Mouse (Mus musculus): ENCODE measurements around the gene Efhd2. TPM values are rescaled to one million over a fixed set of nuclear protein-coding genes. Genes with fewer than 3 reads are reported as not detected.

The Efhd2 gene
- polyA plus RNA-seq, 1 experiment from 2014 or later, result 39.5 TPM

DNA sequence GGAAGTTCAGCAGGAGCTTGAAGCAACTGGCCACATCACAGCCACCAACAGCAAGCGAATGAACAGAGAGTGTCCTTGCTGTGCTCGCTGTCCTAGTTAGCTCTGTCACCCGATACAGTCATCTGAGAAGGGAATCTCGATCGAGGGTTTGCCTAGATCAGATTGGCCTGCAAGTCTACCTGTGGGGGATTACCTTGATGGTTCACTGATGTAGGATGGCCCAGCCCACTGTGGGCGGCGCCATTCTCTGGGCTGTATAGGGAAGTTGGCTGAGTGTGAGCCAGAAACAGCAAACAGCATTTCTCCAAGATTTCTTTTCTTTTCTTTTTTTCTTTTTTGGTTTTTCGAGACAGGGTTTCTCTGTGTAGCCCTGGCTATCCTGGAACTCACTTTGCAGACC is 10.2 kb downstream of the Efhd2 start:
- peaks cover 28% of the 10 kb centered on the region for H3K36me3 ChIP-seq (replicated peaks)
- 95% methylated on average over 8 of the region's 8 CpGs for WGBS
- peaks cover 16% of the 10 kb centered on the region for H3K4me1 ChIP-seq
- H3K27ac ChIP-seq, result no peak overlapping the region
- no peaks in the 10 kb centered on the region for H3K9me3 ChIP-seq
- no peak overlapping the region for H3K4me3 ChIP-seq
- no peaks in the 10 kb centered on the region for H3K27me3 ChIP-seq (ENCODE audit: poor library complexity, severe bottlenecking)
- DNase-seq (ENCODE audit: extremely low spot score, low spot score), result no peak

DNA sequence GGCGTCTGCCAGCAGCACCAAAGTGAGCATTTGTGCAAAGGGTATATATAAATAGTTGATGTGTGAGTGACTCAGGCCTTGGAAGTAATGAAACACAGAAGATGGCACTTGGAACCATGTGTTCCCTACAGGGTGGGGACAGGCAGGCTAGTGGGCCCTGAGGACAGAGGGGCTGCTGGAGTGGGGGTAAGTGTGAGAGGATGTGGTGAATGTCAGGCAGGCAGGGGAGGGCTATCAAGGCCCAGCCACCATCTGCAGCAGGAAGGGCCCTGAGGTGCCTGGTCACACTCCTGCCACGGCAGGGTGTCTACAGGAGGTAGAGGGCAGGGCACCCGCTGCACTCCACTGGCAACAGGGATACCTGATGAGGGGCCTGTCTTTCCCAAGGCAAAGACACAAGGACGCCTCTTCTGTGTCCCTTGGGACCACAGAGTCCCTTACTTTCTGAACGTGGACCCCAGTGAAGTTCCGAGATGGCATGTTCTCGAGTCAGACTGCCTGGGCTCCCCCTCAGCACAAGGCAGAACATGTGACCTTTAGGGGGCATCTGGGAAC is 10.9 kb downstream of the Efhd2 start:
- Histone ChIP-seq H3K36me3 (replicated peaks) (peaks cover 35% of the 10 kb centered on the region), H3K27ac (no peak overlapping the region), H3K9me3 (no peaks in the 10 kb centered on the region), H3K4me1 (peaks cover 16% of the 10 kb centered on the region), H3K27me3 (ENCODE audit: poor library complexity, severe bottlenecking) (no peaks in the 10 kb centered on the region), H3K4me3 (no peak overlapping the region)
- DNase-seq (ENCODE audit: extremely low spot score, low spot score), result no peak
- 89% methylated on average over 7 of the region's 7 CpGs for WGBS

DNA sequence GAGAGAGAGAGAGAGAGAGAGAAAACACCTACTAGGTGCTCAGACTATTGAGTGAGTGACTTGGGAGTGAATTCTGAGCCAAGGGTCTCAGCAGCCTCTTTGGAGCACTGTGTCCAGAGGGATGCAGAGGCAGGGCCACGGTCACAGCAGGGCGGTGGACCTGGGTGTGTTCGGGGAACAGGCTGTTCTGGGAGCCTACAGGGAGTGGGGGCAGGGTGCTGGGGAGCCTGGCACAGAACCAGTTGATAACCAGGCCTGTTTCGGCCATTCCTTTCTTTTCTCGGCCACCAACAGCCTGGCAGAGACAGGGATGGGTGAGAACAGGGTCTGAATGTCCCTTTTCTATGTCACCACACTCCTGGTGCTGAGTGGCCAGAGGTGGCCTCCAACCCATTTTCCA is 11.9 kb downstream of the Efhd2 start:
- 81% methylated on average over 5 of the region's 5 CpGs for WGBS
- no peak for DNase-seq (ENCODE audit: extremely low spot score, low spot score)
- H3K36me3 ChIP-seq (replicated peaks), result peaks cover 37% of the 10 kb centered on the region
- H3K27me3 ChIP-seq (ENCODE audit: poor library complexity, severe bottlenecking), result no peaks in the 10 kb centered on the region
- no peak overlapping the region for H3K4me3 ChIP-seq
- H3K9me3 ChIP-seq, result no peaks in the 10 kb centered on the region
- H3K4me1 ChIP-seq, result peaks cover 13% of the 10 kb centered on the region
- H3K27ac ChIP-seq, result no peak overlapping the region

DNA sequence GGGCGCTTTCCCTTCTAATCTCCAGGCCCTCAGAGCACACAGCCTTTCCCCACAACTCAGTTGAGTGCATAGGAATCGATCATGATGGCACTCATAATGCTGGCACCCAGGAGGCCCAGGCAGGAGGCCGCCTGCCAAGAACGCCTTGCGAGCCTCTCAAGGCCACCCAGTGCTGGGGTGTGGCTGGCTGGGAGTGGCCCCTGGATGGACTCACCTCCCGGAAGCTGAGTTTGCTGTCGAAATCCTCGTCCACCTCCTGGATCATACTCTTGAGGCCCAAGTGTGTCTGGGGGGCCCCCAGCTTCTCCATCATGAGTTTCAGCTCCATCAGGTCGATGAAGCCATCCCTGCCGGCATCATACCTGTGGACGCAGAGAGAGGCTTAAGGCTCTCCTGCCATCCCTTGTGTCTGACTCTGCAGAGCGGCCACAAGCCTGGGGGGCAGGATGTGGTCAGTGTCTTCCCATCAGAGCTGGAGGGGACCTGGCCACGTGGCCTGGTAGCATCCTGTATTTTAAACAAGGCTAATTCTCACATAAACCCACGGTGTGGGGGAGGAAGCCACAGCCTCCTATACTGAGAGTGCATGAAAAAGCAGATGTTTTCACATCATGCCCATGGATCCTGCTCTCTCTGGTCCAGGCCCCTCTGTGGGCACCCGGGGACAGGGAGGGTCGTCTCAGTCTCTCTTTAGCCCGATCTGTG is 13.0 kb downstream of the Efhd2 start:
- Histone ChIP-seq H3K9me3 (no peaks in the 10 kb centered on the region), H3K4me3 (no peak overlapping the region), H3K27me3 (ENCODE audit: poor library complexity, severe bottlenecking) (no peaks in the 10 kb centered on the region), H3K4me1 (peaks cover 6% of the 10 kb centered on the region), H3K27ac (peak overlapping the region; percentile 25; the same call in 1 of the 2 replicates), H3K36me3 (replicated peaks) (peaks cover 37% of the 10 kb centered on the region)
- WGBS, result 94% methylated on average over 17 of the region's 17 CpGs
- DNase-seq (ENCODE audit: extremely low spot score, low spot score), result no peak

DNA sequence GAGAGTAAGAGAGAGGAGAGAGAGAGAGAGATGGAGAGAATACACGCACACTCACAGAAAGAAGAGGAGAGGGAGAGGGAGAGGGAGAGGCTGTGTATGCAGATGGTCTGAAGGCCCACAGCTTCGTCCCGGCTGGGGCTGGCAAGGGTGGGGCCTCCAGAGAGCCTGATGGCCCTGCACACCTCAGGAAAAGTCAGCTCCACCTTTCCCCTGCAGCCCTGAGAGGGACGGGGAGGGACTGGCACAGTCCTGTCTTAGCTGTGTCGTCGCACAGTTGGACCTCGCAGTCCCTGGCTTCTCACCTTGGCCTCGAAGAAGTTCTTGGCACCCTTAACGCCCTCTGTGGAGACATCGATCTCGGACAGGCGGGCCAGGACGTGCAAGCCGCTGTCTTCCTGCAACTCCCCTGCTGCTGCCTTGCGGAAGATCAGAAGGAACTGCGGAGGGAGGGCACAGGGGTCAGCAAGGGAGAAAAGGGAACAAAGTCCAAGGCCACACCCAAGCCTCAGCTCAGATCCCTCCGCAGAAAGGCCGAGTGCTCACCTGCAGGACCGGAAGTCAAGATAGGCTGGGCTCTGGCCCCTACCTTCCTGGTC is 14.4 kb downstream of the Efhd2 start:
- 77% methylated on average over 19 of the region's 19 CpGs for WGBS
- no peaks in the 10 kb centered on the region for H3K9me3 ChIP-seq
- peaks cover 35% of the 10 kb centered on the region for H3K36me3 ChIP-seq (replicated peaks)
- 0 out of 2 replicates have a peak, but pooled peaks cover 5% of the 10 kb centered on the region for H3K4me1 ChIP-seq
- H3K27me3 ChIP-seq (ENCODE audit: poor library complexity, severe bottlenecking), result no peaks in the 10 kb centered on the region
- no peak overlapping the region for H3K4me3 ChIP-seq
- no peak overlapping the region for H3K27ac ChIP-seq
- no peak for DNase-seq (ENCODE audit: extremely low spot score, low spot score)

DNA sequence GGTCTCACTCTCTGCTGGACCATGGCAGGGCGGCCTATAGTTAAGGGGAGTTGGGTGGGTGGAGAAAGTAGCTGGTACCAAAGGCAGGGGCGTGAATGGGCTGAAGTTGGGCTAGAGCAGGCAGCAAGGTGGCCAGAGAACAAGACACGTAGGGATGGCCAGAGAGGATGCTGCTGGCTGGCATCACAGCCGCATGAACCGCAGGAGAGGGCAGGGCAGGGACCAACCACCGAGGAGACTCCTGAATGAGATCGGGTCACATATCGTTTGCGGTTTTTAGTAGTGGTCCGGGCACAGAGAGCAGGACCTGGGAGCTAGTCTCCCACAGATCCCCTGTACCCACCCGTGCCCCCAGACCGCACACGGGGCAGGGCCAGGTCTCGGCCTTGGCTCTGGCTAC is 15.4 kb downstream of the Efhd2 start:
- WGBS, result 93% methylated on average over 14 of the region's 14 CpGs
- Histone ChIP-seq H3K4me3 (no peak overlapping the region), H3K27me3 (ENCODE audit: poor library complexity, severe bottlenecking) (no peaks in the 10 kb centered on the region), H3K27ac (no peak overlapping the region), H3K4me1 (0 out of 2 replicates have a peak, but pooled peaks cover 5% of the 10 kb centered on the region), H3K9me3 (no peaks in the 10 kb centered on the region), H3K36me3 (replicated peaks) (peaks cover 30% of the 10 kb centered on the region)
- no peak for DNase-seq (ENCODE audit: extremely low spot score, low spot score)

DNA sequence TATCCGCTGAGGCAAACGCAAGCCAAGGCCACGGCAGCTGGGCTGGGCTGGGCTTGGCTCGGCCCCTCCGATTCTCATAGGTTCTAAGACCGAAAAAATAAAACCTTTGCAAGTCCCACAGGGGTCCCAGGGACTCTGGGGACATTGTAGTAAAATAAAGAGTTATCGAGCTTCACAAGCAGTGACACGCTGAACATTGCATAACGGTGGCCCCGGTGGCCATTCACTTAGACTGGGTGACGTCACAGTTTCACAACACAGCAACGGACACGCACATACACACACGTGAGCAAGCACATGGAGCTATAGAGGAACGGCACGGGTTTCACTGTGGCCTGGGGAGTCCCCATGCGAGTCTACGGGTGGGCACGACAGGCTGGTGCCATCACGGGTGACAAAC is 16.2 kb downstream of the Efhd2 start:
- Histone ChIP-seq H3K9me3 (peaks cover under 1% of the 10 kb centered on the region; the same call in 1 of the 2 replicates), H3K36me3 (replicated peaks) (peaks cover 30% of the 10 kb centered on the region), H3K27me3 (ENCODE audit: poor library complexity, severe bottlenecking) (no peaks in the 10 kb centered on the region), H3K27ac (no peak overlapping the region), H3K4me3 (no peak overlapping the region), H3K4me1 (0 out of 2 replicates have a peak, but pooled peaks cover 5% of the 10 kb centered on the region)
- no peak for DNase-seq (ENCODE audit: extremely low spot score, low spot score)
- WGBS, result 94% methylated on average over 20 of the region's 20 CpGs

DNA sequence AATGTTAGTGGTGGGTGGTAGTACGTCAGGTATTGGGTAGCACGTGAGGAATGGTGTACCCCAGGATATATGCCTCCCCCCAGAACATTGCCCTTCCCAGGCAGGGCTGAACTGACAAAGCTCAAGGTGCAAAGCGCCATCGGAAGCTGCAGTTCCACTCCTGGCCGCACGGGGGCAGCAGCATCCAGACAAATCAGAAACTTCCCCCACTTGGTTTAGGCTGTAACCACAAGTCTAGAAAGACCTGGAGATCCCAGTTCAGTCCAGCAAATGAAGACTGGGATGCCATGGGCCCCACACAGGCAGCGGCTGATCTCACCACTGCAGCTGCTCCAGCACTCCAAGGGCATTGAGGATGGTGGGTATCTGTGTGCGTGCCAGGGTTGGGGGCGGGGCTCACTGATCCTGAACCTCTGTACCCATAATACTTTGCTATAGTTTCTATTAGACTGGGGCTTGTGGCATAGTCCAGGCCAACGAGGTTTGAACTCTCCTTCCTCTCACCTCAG is 17.2 kb downstream of the Efhd2 start:
- no peaks in the 10 kb centered on the region for H3K27me3 ChIP-seq (ENCODE audit: poor library complexity, severe bottlenecking)
- 22% methylated on average over 10 of the region's 10 CpGs for WGBS
- H3K27ac ChIP-seq, result peak overlapping the region; percentile 8; the same call in 1 of the 2 replicates
- H3K9me3 ChIP-seq, result peaks cover 6% of the 10 kb centered on the region; the same call in 1 of the 2 replicates
- peak; percentile 78 for DNase-seq (ENCODE audit: extremely low spot score, low spot score)
- H3K4me3 ChIP-seq, result no peak overlapping the region
- peaks cover 30% of the 10 kb centered on the region for H3K36me3 ChIP-seq (replicated peaks)
- 0 out of 2 replicates have a peak, but pooled peaks cover 5% of the 10 kb centered on the region for H3K4me1 ChIP-seq

DNA sequence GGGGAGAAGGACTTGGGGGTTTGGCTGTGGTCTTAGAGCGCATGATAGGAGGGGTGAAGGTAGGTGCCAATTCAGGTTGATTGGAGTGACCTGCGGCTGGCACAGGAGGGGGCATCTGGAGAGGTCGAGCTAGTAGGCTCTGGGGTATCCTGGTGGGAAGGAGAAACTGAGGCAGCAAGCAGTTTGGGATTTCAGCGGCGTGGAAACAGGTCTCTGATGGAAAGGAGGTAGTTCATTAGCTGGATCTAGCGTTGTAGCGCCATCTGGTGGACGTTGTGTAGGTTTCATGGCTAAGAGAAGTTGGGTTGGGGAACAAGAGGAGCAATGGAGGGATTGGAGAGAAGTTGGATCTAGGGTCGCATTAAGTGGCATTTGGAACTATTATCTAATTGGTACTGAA is 21.3 kb downstream of the Efhd2 start:
- DNase-seq (ENCODE audit: extremely low spot score, low spot score), result peak; percentile 56
- H3K27ac ChIP-seq, result no peak overlapping the region
- H3K4me1 ChIP-seq, result 0 out of 2 replicates have a peak, but pooled peaks cover 3% of the 10 kb centered on the region
- H3K4me3 ChIP-seq, result no peak overlapping the region
- H3K27me3 ChIP-seq (ENCODE audit: poor library complexity, severe bottlenecking), result no peaks in the 10 kb centered on the region
- H3K9me3 ChIP-seq, result peaks cover 6% of the 10 kb centered on the region; the same call in 1 of the 2 replicates
- H3K36me3 ChIP-seq (replicated peaks), result no peaks in the 10 kb centered on the region
- WGBS, result 81% methylated on average over 9 of the region's 9 CpGs

DNA sequence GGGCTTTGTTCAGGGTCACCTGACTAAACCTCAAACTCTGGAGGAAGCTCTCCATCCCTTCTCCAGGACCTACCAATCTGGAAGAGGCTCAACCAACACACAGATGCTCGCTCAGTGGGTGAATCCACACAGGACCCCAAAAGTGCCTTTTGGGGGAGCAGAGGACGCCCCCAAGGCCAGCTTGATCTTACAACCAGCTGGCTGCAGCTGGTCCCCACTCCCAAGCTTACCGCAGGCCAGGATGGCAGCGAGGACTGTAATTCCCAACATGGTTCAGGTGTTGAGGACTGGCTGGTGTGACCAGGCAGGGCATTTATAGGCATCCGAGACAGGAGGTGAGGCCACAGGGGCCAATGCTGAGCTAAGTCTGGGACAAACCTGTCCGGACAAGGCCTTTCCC is 28.7 kb downstream of the Efhd2 start, which contains the start of gene Ctrc:
Gene Ctrc, minus strand, starts transcription at position 361 of the 400 bp plus-strand sequence.
- 87% methylated on average over 6 of the region's 6 CpGs for WGBS
- no peak for DNase-seq (ENCODE audit: extremely low spot score, low spot score)

DNA sequence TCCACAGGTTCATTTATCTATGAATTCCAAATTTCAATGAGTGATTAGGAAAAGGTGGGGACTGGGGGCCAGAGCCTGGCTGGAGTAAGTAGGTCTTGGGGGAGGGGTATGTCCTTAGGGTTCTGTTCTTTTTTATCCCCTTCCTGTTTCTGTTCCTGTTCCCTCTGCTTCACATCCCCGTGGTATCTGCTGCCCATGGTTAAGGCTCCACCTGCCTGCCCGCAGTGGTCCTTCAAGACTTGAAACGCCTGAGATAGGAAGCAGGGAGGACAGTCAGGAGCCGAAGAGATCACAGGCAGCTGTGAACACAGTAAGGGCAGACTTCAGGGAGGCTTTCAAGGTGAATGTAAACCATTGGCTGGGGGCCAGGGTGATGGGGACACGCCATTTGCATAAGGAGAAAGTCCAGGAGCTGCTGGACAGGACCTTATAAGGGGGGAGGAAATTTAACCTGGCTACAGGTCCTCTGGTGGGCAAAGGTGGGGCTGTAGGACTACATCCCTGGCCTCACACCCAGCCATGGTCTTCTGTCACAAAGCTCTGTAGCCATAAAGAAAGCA is 40.1 kb downstream of the Efhd2 start:
- Histone ChIP-seq H3K36me3 (replicated peaks) (no peaks in the 10 kb centered on the region), H3K4me3 (no peak overlapping the region)
- WGBS, result 72% methylated on average over 5 of the region's 5 CpGs

More for the DNA sequence above, 28.7 kb downstream of the Efhd2 start, which contains the start of gene Ctrc:
- H3K27ac ChIP-seq, result no peak within 1 kb of the TSS
- H3K4me1 ChIP-seq, result no peaks in the 10 kb centered on the region
- no peaks in the 10 kb centered on the region; the same call in 1 of the 2 replicates for H3K9me3 ChIP-seq
- H3K36me3 ChIP-seq (replicated peaks), result no peaks in the 10 kb centered on the region
- no peak within 1 kb of the TSS for H3K4me3 ChIP-seq
- no peaks in the 10 kb centered on the region for H3K27me3 ChIP-seq (ENCODE audit: poor library complexity, severe bottlenecking)

DNA sequence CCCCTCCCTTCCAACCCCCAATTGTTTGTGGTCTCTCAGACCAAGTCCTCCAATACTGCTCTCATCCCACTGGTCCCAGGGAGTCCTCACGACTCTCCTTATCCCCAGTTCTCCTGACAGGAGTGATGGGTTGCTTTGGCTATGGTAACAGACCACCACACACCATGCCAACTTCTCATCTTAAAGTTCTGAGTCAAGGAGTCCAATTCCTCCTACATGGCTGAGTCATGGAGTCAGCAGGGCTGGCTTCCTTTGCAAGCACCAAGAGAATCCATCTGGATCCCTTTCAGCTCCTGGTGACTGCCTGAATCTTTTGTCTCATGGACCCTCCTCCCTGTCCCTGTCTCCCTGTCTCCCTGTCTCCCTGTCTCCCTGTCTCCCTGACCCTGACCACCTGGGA is 40.8 kb downstream of the Efhd2 start:
- Histone ChIP-seq H3K4me3 (no peak overlapping the region), H3K4me1 (peaks cover 4% of the 10 kb centered on the region; the same call in 1 of the 2 replicates), H3K36me3 (replicated peaks) (no peaks in the 10 kb centered on the region), H3K27ac (no peak overlapping the region), H3K27me3 (ENCODE audit: poor library complexity, severe bottlenecking) (no peaks in the 10 kb centered on the region), H3K9me3 (no peaks in the 10 kb centered on the region)
- DNase-seq (ENCODE audit: extremely low spot score, low spot score), result no peak
- whole genome bisulfite sequencing, result 71% methylated on average over 1 of the region's 1 CpGs

More for the DNA sequence above, 40.1 kb downstream of the Efhd2 start:
- Histone ChIP-seq H3K4me1 (peaks cover 4% of the 10 kb centered on the region; the same call in 1 of the 2 replicates), H3K27ac (no peak overlapping the region), H3K9me3 (no peaks in the 10 kb centered on the region), H3K27me3 (ENCODE audit: poor library complexity, severe bottlenecking) (no peaks in the 10 kb centered on the region)
- DNase-seq (ENCODE audit: extremely low spot score, low spot score), result no peak
